Mouse (Mus musculus) inflammation-experienced regulatory T-cells, adult 6 months (primary cell): Measurements from ENCODE around the gene Il23a. TPM values are rescaled to one million over a fixed set of nuclear protein-coding genes. Genes with fewer than 3 reads are reported as not detected.
"Not testable (repeated sequence)": the region's sequence is repeated elsewhere in the genome, so short reads cannot be mapped to it uniquely, and the experiment has no call there.

ENCODE experiments used
- ATAC-seq: one replicate; pipeline ENCODE4 v1.8.0; 2017
- polyA plus RNA-seq, 3 experiments: library from polyadenylated mRNA; unstranded; fragments of 100-300 nt; shearing (Covaris generic); gene quantifications; one replicate each; pipeline ENCODE4 v1.2.1; 2017

Il23a gene
- polyA plus RNA-seq, 3 experiments from 2014 or later, result not detected

GRCm38 (mm10) chr10:128303126-128304021 is 4.8 kb upstream of the Il23a start, which contains the start of gene Pan2:
TSS of gene Pan2 (plus strand) at chr10:128303335.
- peak; percentile 99 for ATAC-seq

DNA sequence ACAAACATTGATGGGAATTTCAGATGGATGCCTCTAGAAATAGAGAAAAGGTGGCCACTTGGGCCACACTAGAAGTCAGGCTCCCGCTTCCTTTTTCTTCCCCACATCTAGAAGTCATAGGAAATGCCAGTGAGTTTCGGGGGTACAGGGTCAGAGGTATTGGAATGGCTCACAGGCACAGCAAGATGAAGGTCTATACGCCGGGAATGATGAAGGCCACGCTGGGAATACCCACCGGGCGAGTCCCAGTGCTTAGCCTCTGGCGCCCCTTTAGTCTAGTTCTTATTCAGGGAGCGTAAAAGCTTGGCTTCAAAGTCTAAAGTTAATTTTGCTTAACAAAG is 4.2 kb upstream of the Il23a start:
- ATAC-seq, result peak; percentile 2

DNA sequence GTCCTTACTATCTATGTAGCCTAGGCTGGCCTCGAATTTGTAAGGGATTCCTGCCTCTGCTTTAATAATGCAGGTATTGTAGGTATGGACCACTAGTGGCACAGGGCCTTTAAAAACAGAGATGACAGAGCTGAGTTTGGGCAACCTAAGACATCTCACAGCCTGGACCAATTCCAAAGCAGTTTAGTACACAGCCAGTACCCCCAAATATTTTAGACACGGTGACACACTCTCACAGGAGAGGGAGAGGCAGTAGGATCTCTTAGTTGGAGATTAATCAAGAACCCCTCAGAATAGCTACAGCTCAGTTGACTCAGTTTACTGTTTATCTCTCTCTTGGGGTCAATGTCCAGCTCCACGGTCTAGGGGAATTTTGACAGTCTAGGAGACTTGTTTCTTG is 3.8 kb upstream of the Il23a start:
- ATAC-seq, result no peak

- ATAC-seq, result no peak
Measured at GRCm38 (mm10) chr10:128298243-128298642, 309 bp downstream of the Il23a start.

DNA sequence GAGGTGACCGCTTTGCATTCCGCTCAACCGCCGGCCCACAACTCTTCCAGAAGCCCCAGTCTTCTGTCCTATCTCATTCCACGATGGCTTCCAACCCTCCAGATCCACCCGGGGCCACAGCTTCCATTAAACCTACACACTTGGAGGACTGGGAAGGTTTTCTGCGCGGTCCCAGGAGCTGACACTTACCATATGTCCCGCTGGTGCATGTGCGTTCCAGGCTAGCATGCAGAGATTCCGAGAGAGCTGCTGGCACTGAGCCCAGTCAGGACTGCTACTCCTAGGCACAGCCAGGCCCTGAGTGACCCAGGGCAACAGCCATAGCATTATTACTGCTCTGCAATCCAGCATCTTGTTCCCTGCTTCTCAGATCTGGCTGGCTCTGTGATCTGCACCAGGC is 930 bp downstream of the Il23a start:
- ATAC-seq, result no peak

GRCm38 (mm10) chr10:128297221-128297620 is 1.3 kb downstream of the Il23a start:
- ATAC-seq, result no peak

GRCm38 (mm10) chr10:128296370-128297090 is 2.0 kb downstream of the Il23a start:
- no peak for ATAC-seq

DNA sequence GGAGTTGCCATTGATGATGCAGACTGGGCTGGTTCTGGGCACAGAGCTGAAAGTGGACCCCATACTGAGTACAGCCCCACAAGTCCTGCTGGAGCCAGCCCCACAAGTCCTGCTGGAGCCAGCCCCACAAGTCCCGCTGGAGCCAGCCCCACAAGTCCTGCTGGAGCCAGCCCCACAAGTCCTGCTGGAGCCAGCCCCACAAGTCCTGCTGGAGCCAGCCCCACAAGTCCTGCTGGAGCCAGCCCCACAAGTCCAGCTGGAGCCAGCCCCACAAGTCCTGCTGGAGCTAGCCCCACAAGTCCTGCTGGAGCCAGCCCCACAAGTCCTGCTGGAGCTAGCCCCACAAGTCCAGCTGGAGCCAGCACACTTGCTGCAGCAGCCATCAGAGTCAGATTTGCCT is 8.0 kb downstream of the Il23a start:
- ATAC-seq, result not testable (repeated sequence)

- no peak for ATAC-seq
Measured at GRCm38 (mm10) chr10:128283604-128284579, 14.7 kb downstream of the Il23a start.

GRCm38 (mm10) chr10:128282886-128283450 is 15.6 kb downstream of the Il23a start:
- no peak for ATAC-seq

GRCm38 (mm10) chr10:128281682-128282081 is 16.9 kb downstream of the Il23a start:
- ATAC-seq, result no peak

DNA sequence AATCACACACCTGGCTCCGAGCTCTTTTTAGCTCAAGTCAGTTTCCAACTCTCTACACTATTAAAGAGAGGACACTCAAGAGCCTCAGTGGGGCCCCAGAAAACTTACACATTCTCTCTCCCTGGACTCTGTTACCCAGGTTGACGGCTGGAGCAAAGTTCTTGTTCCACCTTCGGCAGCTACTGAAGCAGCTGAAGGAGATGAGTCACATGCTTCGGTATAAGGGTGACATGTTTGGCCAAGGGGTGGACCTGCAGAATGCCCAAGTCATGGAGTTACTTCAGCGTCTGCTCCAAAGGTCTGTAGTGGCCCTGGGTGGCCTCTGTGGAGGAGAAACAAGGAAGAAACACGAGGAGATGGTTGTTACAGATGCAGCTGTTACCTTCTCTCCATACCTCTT is 17.6 kb downstream of the Il23a start:
- ATAC-seq, result no peak

DNA sequence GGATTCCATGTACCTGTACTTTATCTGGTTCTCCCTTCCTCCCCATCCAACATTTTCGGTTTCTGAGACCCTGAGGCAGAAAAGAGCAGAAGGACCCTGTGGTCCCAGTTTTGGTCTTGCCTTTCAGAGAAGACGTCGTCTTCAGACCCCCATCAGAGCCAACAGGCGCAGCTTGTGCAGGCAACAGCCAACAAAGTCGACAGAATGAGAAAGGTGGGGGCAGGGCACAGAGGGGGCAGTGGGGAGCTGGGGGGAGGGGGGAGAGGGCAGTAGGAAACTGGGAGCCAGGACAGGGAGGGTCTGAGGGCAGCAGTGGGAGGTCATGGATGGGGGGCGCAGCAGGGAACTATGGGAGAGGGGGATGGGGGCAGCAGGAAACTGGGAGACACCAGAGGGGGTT is 20.4 kb downstream of the Il23a start:
- no peak for ATAC-seq

DNA sequence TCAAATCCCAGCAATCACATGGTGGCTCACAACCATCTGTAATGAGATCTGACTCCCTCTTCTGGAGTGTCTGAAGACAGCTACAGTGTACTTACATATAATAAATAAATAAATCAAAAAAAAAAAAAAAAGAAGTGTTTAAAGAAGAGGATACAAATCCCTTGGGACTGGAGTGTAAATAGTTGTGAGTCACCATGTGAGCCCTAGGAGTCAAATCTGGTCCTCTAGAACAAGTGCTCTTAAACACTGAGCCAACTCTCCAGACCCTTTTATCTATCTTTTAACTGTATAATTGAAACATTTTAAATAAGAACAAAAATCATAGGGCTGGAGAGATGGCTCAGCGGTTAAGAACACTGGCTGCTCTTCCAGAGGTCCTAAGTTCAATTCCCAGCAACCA is 23.2 kb downstream of the Il23a start:
- ATAC-seq, result not testable (repeated sequence)

- not testable (repeated sequence) for ATAC-seq
Measured at GRCm38 (mm10) chr10:128272819-128273439, 25.6 kb downstream of the Il23a start.

- ATAC-seq, result no peak
Measured at GRCm38 (mm10) chr10:128271883-128272282, 26.7 kb downstream of the Il23a start.

DNA sequence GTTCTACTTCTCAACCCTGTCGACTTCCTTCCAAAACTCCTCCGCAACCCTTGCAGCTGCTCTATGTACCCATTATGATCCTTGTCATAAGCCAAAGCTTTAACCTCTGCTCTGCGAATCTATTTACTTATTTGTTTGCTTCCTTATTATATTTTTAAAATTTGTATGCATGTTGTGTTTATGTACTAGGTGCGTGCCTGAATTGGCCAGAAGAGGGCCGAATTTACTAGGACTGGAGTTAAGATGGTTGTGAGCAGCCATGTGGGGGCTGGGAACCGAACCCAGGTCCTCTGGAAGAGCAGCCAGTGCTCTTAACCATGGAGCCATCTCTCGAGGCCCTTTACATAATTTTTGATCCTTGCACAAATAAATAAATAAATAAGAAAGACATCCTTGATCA is 27.7 kb downstream of the Il23a start:
- ATAC-seq, result no peak

- ATAC-seq, result peak; percentile 100
Measured at GRCm38 (mm10) chr10:128270287-128270841, 28.2 kb downstream of the Il23a start, which contains the start of gene Stat2. TSS of gene Stat2 (plus strand) at chr10:128270559.

DNA sequence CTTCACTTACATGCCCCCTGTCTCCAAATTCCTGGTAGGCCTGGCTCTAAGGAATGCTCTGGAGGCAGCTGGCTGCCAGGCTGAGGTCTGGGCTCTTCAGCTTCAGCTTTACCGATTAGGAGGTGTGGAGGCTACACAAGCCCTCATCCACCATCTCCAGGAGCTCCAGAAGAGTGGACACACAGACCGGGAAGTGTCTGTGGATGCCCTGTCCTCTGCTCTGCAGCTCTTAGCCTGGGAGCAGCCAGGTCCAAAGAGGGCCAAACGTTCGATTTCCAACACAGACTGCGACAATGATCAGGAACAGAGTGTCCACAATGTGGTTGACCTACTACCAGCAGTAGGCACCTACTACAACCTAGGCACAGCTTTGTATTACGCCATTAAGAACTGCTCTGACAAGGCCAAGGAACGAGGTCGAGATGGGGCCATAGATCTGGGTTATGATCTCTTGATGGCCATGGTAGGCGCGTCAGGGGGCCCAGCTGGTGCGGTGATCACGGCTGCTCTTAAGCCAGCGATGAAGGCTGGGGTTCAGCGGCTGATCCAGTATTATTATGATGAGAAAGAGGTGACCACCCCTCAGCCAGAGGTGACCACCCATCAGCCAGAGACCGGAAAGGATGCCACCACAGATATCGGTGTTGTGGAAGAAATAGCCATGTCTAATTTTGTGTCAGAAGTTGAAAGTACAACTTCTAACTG is 29.2 kb downstream of the Il23a start:
- no peak for ATAC-seq

DNA sequence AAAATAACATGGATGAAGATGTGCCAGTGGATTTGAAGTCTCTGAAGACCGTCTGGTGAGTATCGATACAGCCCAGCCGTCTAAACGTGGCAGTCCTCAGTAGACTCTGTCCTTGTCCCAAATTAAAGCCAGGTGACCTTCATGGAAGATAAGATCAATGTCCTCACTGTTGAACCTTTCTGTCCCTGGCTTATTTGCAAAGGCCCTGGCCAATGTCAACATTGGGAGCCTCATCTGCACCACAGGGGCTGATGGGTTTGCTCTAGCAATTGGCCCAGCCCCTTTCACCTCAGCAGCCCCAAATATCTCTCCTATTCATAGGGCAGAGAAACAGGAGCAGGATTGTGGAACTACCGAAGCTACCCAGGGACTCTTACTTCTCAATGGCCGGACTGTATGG is 30.2 kb downstream of the Il23a start, which contains the start of gene Apof:
Gene Apof (plus strand): TSS at position 301 of the 400 bp plus-strand sequence.
- ATAC-seq, result no peak
